ENCODE assay signal across 28 mouse cellular contexts in the genomic region with DNA sequence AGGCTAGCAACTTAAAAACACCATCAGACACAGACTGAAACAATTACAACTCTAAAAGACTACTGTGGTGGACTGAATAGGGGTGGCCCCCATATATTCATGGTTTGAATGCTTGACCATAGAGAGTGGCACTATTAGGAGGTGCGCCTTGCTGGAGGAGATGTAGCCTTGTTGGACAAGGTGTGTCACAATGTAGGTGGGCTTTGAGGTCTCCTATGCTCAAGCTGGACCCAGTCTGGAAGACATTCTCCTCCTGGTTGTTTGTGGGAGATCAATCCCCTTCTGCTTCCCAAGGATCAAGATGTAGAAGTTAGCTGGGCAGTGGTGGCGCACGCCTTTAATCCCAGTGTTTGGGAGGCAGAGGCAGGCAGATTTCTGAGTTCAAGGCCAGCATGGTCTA. TPM values are rescaled to one million over a fixed set of nuclear protein-coding genes. Genes with fewer than 3 reads are reported as not detected.
"Had no signal": no experiment of that assay in that cellular context is flagged by ENCODE, and none has a peak within 500 bp of the region (broad histone marks: within the 10 kb centered on the region; RNA-seq: fewer than 3 reads in every experiment).

No protein-coding gene starts in this region.

- H3K4me1 ChIP-seq: embryonic facial prominence, embryonic 10.5 days; embryonic facial prominence, embryonic 12.5 days; embryonic facial prominence, embryonic 15.5 days had no signal

- H3K9ac ChIP-seq: embryonic facial prominence, embryonic 12.5 days; embryonic facial prominence, embryonic 13.5 days; embryonic facial prominence, embryonic 15.5 days; forebrain, embryonic 12.5 days; forebrain, embryonic 13.5 days; forebrain, embryonic 15.5 days; forebrain, postnatal 0 days had no signal

- H3K27me3 ChIP-seq: embryonic facial prominence, embryonic 12.5 days; embryonic facial prominence, embryonic 13.5 days; embryonic facial prominence, embryonic 15.5 days; forebrain, embryonic 12.5 days; forebrain, embryonic 13.5 days; forebrain, embryonic 15.5 days had no signal

- H3K9me3 ChIP-seq: embryonic facial prominence, embryonic 10.5 days; embryonic facial prominence, embryonic 12.5 days; embryonic facial prominence, embryonic 13.5 days; embryonic facial prominence, embryonic 15.5 days; forebrain, embryonic 10.5 days; forebrain, embryonic 12.5 days; forebrain, embryonic 13.5 days; forebrain, embryonic 15.5 days had no signal

- H3K4me2 ChIP-seq: embryonic facial prominence, embryonic 12.5 days; embryonic facial prominence, embryonic 13.5 days; embryonic facial prominence, embryonic 15.5 days; forebrain, embryonic 12.5 days; forebrain, embryonic 13.5 days; forebrain, embryonic 15.5 days had no signal

- ATAC-seq: forebrain, embryonic 13.5 days; forebrain, embryonic 14.5 days; forebrain, embryonic 15.5 days; forebrain, embryonic 16.5 days; forebrain, postnatal 0 days had no signal

- DNase-seq: cerebellum, adult 2 months; cerebellum, adult 8-10 months; cerebellum, adult 9-10 months; cerebellum, adult 9-11 months; cerebellum, postnatal 10 days; cerebellum, postnatal 14 days; cerebellum, postnatal 25 days; cerebellum, postnatal 36 days; embryo, embryonic 11 days; forebrain, postnatal 0 days; gastrocnemius, adult 2 months; gastrocnemius, postnatal 10 days; gastrocnemius, postnatal 14 days; gastrocnemius, postnatal 25 days; gastrocnemius, postnatal 36 days; heart, adult 18-20 months; heart, adult 2 months had no signal

- H3K4me3 ChIP-seq: embryonic facial prominence, embryonic 10.5 days; embryonic facial prominence, embryonic 12.5 days; embryonic facial prominence, embryonic 13.5 days; embryonic facial prominence, embryonic 15.5 days; erythroblast, embryonic 14.5 days; forebrain, embryonic 10.5 days; forebrain, embryonic 12.5 days; forebrain, embryonic 13.5 days; forebrain, embryonic 15.5 days; gastrocnemius, adult 2 months; heart, adult 2 months had no signal

- H3K27ac ChIP-seq: embryonic facial prominence, embryonic 10.5 days; embryonic facial prominence, embryonic 12.5 days; embryonic facial prominence, embryonic 13.5 days; embryonic facial prominence, embryonic 15.5 days; forebrain, embryonic 10.5 days; forebrain, embryonic 12.5 days; forebrain, embryonic 13.5 days; forebrain, embryonic 15.5 days; gastrocnemius, adult 2 months; heart, adult 2 months had no signal

RNA-seq across cellular contexts. Expression of gene Lgi1, which starts 46.6 kb away (rescaled TPM):
- polyA plus RNA-seq: erythroblast, embryonic 14.5 days had no signal
